Mouse (Mus musculus): ENCODE measurements around the gene Ssbp2. TPM values are rescaled to one million over a fixed set of nuclear protein-coding genes. Genes with fewer than 3 reads are reported as not detected.

Ssbp2 gene
- polyA plus RNA-seq (2012; rRNA removed): 73.0 and 75.2 TPM in 2 replicates

- no peak for DNase-seq
- H3K4me1 ChIP-seq (ENCODE audit: control insufficient read depth, insufficient read depth, low read length): no peaks in the 10 kb centered on the region; the same call in 1 of the 2 replicates
- TF ChIP-seq CTCF (IDR thresholded peaks at IDR 0.05; ENCODE audit: borderline replicate concordance, insufficient read depth, low read depth, low read length): no peak
- no peak for TF ChIP-seq POLR2A (IDR thresholded peaks at IDR 0.05; ENCODE audit: borderline replicate concordance, insufficient read depth, low read length)
- H3K27me3 ChIP-seq (ENCODE audit: control insufficient read depth, insufficient read depth, low read length): no peaks in the 10 kb centered on the region
- 11% methylated on average over 28 of the region's 29 CpGs for WGBS
- H3K27ac ChIP-seq (ENCODE audit: insufficient read depth, low read length): peak within 1 kb of the TSS; percentile 99
- peak within 1 kb of the TSS; percentile 87 for H3K4me3 ChIP-seq (replicated peaks; ENCODE audit: insufficient read depth, low read depth, low read length)
Measured at GRCm38 (mm10) chr13:91459896-91460620, at the start of gene Ssbp2. Ssbp2 (plus strand) TSS chr13:91460283.

DNA sequence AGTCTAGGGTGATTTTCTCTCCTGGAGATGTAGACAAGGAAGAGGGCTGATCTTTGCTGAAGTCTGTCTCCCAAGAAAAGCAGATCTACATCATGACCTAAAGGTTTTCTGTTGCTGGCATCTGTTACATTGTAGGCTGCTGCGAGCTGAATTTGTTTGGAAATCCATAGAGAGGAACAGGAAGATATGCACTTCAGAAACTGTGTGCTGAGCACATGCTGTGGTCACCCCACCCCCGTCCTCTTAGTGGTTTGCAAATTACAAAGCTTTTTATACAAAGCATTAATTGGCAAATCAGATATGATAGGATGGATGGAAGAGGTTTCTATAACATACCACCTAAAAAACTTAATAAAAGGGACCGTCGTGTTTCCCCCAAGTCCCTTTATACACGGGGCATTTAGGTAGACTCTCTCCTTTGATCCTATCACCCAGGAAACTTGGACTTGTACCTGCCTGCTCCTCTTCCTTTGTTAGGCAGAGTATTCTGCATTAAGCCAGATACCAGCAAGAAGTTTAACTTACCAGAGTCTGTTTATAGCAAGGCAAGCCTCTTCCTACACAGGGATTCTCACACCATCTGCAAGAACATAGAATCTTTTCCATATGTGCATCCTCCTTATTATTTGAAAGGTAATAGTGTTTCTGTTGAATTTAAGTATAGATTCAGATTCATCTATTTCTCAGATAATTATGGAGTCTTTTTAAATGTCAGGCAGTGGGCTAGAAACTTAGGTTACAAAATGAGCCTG lies 46.2 kb upstream of the Ssbp2 start:
- Histone ChIP-seq H3K27me3 (ENCODE audit: control insufficient read depth, insufficient read depth, low read length) (no peaks in the 10 kb centered on the region), H3K4me1 (ENCODE audit: control insufficient read depth, insufficient read depth, low read length) (no peaks in the 10 kb centered on the region), H3K4me3 (replicated peaks; ENCODE audit: insufficient read depth, low read depth, low read length) (no peak overlapping the region), H3K27ac (ENCODE audit: insufficient read depth, low read length) (no peak overlapping the region)
- WGBS: 88% methylated on average over 5 of the region's 5 CpGs
- DNase-seq: no peak
- TF ChIP-seq CTCF (IDR thresholded peaks at IDR 0.05; ENCODE audit: borderline replicate concordance, insufficient read depth, low read depth, low read length) (no peak), POLR2A (IDR thresholded peaks at IDR 0.05; ENCODE audit: borderline replicate concordance, insufficient read depth, low read length) (no peak)

DNA sequence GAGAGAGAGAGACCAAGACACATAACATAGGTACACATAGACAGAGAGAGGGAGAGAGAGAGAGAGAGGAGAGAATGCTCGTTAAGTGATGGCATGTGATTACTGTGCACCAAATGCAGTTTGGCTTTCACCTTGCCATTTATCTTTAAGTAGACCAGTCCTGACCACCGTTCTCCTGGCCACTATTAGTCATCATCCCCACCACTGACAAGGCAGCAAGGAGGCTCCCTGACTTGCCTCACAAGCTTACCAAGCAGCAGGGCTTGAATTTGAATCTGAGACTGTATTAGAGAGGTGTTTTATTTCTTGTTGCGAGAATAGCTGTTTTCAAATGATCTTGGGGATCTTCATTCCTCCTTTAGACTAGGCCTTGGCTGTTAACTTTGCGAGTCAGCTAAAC lies 44.2 kb upstream of the Ssbp2 start:
- H3K27me3 ChIP-seq (ENCODE audit: control insufficient read depth, insufficient read depth, low read length): no peaks in the 10 kb centered on the region
- no peak overlapping the region for H3K4me3 ChIP-seq (replicated peaks; ENCODE audit: insufficient read depth, low read depth, low read length)
- TF ChIP-seq POLR2A (IDR thresholded peaks at IDR 0.05; ENCODE audit: borderline replicate concordance, insufficient read depth, low read length): no peak
- no peak for TF ChIP-seq CTCF (IDR thresholded peaks at IDR 0.05; ENCODE audit: borderline replicate concordance, insufficient read depth, low read depth, low read length)
- DNase-seq: no peak
- WGBS: 92% methylated on average over 4 of the region's 4 CpGs
- no peak overlapping the region for H3K27ac ChIP-seq (ENCODE audit: insufficient read depth, low read length)
- H3K4me1 ChIP-seq (ENCODE audit: control insufficient read depth, insufficient read depth, low read length): no peaks in the 10 kb centered on the region

GRCm38 (mm10) chr13:91416698-91417097 lies 43.4 kb upstream of the Ssbp2 start:
- H3K27me3 ChIP-seq (ENCODE audit: control insufficient read depth, insufficient read depth, low read length): no peaks in the 10 kb centered on the region
- DNase-seq: no peak
- 89% methylated on average over 2 of the region's 2 CpGs for WGBS
- H3K4me3 ChIP-seq (replicated peaks; ENCODE audit: insufficient read depth, low read depth, low read length): no peak overlapping the region
- H3K27ac ChIP-seq (ENCODE audit: insufficient read depth, low read length): no peak overlapping the region
- no peaks in the 10 kb centered on the region for H3K4me1 ChIP-seq (ENCODE audit: control insufficient read depth, insufficient read depth, low read length)
- TF ChIP-seq POLR2A (IDR thresholded peaks at IDR 0.05; ENCODE audit: borderline replicate concordance, insufficient read depth, low read length): no peak
- TF ChIP-seq CTCF (IDR thresholded peaks at IDR 0.05; ENCODE audit: borderline replicate concordance, insufficient read depth, low read depth, low read length): no peak

- peak in 1 of 2 experiments; percentile 10 for DNase-seq
- H3K27me3 ChIP-seq (ENCODE audit: control insufficient read depth, insufficient read depth, low read length): no peaks in the 10 kb centered on the region
- H3K4me1 ChIP-seq (ENCODE audit: control insufficient read depth, insufficient read depth, low read length): no peaks in the 10 kb centered on the region
- 25% methylated on average over 9 of the region's 9 CpGs for WGBS
- no peak overlapping the region for H3K27ac ChIP-seq (ENCODE audit: insufficient read depth, low read length)
- TF ChIP-seq CTCF (IDR thresholded peaks at IDR 0.05; ENCODE audit: borderline replicate concordance, insufficient read depth, low read depth, low read length) (no peak), POLR2A (IDR thresholded peaks at IDR 0.05; ENCODE audit: borderline replicate concordance, insufficient read depth, low read length) (no peak)
- H3K4me3 ChIP-seq (replicated peaks; ENCODE audit: insufficient read depth, low read depth, low read length): no peak overlapping the region
Measured at GRCm38 (mm10) chr13:91421387-91421949, 38.6 kb upstream of the Ssbp2 start.

DNA sequence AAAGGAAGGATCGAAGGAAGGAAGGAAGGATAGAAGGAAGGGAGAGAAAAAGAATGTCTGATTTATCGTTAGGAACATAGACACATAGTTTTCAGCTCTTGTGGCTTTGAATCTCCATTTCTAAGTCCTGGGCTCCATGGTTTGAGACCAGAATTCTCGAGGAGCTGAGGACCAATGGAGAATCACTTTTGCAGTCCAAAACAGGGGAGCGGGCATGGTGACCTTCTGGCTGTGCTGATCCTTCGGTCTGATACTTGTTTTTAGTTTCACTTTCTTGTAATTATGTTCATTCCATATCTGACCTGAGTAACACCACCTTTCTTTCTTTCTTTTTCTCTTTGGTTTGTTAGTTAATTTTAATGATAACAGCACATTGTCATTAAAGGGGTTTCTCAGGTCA lies 29.2 kb upstream of the Ssbp2 start:
- Histone ChIP-seq H3K27ac (ENCODE audit: insufficient read depth, low read length) (no peak overlapping the region), H3K4me3 (replicated peaks; ENCODE audit: insufficient read depth, low read depth, low read length) (peak overlapping the region; percentile 24), H3K4me1 (ENCODE audit: control insufficient read depth, insufficient read depth, low read length) (no peaks in the 10 kb centered on the region), H3K27me3 (ENCODE audit: control insufficient read depth, insufficient read depth, low read length) (no peaks in the 10 kb centered on the region; the same call in 1 of the 2 replicates)
- no peak for DNase-seq
- WGBS: 60% methylated on average over 5 of the region's 5 CpGs
- TF ChIP-seq CTCF (IDR thresholded peaks at IDR 0.05; ENCODE audit: borderline replicate concordance, insufficient read depth, low read depth, low read length) (no peak), POLR2A (IDR thresholded peaks at IDR 0.05; ENCODE audit: borderline replicate concordance, insufficient read depth, low read length) (no peak)

DNA sequence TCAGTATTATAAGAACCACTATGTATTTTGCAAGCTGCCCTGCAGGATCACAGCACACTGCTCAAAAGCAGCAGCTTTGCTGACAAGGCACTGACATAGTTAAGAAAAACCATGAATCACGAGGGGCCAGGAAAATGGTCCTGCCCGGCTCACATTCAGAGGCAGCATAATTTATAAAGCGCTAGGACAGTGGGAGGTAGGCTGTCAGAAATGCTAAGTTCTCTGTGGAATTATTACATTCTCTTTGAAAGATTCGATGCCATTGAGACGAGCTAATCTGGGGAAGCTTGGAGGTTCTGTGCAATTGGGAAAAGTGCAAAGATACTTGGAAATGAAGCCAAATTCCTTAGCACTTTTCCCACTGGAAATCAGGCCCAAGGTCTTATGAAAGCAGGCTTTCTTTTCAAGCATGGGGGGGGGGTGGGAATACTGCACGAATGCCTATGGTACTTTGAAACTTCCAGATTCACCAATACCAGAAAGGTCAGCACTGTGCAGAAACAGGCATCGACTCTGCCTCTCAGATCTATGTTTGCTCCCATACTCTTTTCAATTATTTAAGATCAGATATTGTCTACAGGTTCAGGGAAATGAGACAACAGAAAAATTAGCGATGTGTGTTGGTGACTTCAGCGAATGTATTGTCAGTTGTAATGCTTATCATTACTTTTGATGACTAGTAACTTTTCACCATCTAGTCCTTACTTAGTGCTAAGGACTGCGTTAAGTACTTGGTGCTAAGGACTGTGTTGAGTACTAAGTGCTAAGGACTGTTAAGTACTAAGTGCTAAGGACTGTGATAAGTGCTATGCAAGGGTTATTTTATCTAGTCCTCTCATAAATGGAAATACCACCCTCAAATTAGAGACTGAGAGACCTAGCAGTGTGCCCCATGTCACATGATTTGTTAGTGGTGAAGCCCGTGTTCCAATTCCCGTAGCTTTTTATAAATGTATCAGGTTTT lies 28.4 kb upstream of the Ssbp2 start:
- WGBS: 68% methylated on average over 12 of the region's 12 CpGs
- no peak overlapping the region for H3K27ac ChIP-seq (ENCODE audit: insufficient read depth, low read length)
- no peaks in the 10 kb centered on the region for H3K4me1 ChIP-seq (ENCODE audit: control insufficient read depth, insufficient read depth, low read length)
- TF ChIP-seq POLR2A (IDR thresholded peaks at IDR 0.05; ENCODE audit: borderline replicate concordance, insufficient read depth, low read length): no peak
- no peak for TF ChIP-seq CTCF (IDR thresholded peaks at IDR 0.05; ENCODE audit: borderline replicate concordance, insufficient read depth, low read depth, low read length)
- H3K4me3 ChIP-seq (replicated peaks; ENCODE audit: insufficient read depth, low read depth, low read length): no peak overlapping the region
- DNase-seq: no peak
- no peaks in the 10 kb centered on the region; the same call in 1 of the 2 replicates for H3K27me3 ChIP-seq (ENCODE audit: control insufficient read depth, insufficient read depth, low read length)
